Mouse (Mus musculus) cerebellum, postnatal 25 days (tissue): ENCODE data around the gene Oxsm.
A peak's percentile ranks its signal among the peaks of the same experiment; 100 is the strongest.

ENCODE experiments used
- DNase-seq, 2 experiments: peaks; one replicate each; pipeline ENCODE4 v3.0.0; 2021; ENCODE audit warnings: mixed read lengths in 2 of 2

Oxsm gene

GRCm38 (mm10) chr14:16249171-16249874 lies at the start of gene Oxsm, which contains the start of gene Ngly1:
Gene Oxsm (minus strand): TSS chr14:16249808.
Gene Ngly1 (plus strand): TSS chr14:16249280.
- peak; percentile 91 to 95 for DNase-seq

GRCm38 (mm10) chr14:16296816-16297468 lies 47.3 kb upstream of the Oxsm start:
- DNase-seq, result no peak

- DNase-seq, result no peak
These were observed 44.3 kb upstream of the Oxsm start for GRCm38 (mm10) chr14:16293921-16294320.

- DNase-seq, result no peak
These were observed 43.4 kb upstream of the Oxsm start for GRCm38 (mm10) chr14:16293015-16293414.

DNA sequence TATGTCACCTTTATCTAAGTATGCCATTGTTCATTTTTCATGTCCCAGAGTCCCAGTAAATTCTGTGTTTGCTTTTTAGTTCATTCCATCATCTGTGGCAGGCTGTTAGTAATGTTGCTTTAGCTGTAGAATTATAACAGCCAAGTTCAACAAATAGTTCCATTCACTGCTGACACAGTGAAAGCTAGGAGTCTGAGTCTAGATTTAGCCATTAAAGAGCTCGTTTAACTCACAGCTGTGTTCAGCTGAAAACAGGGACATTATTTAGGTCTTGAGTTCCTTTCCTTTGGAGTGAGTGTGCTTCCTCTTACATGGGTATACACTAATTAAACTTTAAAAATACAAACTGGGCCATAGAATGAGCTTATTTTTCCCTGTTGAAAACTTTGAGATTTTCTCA lies 42.8 kb upstream of the Oxsm start:
- DNase-seq, result no peak

DNA sequence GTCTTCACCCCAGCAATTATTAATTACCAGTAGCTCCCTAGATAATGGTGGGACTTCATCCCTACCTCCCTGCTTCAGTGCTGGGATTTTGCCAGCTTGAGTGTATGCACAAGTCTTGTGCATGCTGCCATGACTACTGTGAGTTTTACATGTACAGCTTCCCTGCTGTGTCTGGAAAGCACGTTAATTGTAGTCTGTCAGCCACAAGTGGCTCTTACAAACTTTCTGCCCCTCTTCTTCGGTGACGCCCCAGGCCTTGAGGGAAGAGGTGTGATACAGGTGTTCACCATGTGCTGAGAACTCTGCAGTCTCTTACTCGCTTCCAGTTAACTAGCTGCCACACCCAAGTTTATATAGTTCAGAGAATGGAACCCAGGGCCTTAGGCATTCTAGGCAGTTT lies 34.4 kb upstream of the Oxsm start:
- DNase-seq, result no peak

- DNase-seq, result no peak
These were observed 29.6 kb upstream of the Oxsm start for GRCm38 (mm10) chr14:16279196-16279595.

DNA sequence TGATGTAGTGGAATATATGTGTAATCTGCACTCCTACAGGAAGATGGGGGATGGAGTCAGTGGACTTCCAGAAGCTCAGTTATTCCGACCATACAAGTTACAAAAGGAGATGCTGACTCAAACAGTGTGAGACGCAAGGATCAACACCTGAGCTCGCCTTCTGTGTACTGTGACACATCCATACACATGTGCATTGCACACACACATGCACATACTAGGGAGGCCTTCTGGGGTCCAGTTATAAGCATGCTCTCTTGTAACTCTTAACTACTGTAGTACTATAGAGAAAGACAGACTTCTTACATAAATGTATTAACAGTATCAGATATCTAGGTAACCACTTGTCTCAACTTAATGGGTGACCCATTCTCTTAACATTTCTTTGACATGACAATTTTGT lies 24.1 kb upstream of the Oxsm start:
- no peak for DNase-seq

DNA sequence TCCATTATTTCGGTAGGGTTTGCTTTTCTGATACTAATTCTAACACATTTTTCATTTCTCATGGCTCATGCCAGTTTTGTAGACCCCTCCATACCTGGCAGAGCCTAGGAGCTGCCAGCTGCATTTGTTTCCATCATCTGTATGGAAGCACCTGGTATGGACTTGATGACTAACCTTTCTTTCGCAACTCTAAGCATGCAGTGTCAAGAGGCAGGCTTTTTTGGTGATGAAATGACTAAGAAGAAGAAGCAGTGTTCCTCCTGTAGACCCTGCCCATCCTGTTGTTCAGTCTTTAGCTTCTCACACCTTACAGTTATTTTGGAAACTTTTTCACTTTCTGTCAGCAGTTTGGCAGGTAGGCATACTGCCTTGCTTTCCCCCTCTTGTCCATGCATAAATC lies 20.2 kb upstream of the Oxsm start:
- DNase-seq, result no peak

- no peak for DNase-seq
These were observed 17.4 kb upstream of the Oxsm start for GRCm38 (mm10) chr14:16267028-16267427.

- DNase-seq, result no peak
These were observed 12.3 kb upstream of the Oxsm start for GRCm38 (mm10) chr14:16261869-16262268.

DNA sequence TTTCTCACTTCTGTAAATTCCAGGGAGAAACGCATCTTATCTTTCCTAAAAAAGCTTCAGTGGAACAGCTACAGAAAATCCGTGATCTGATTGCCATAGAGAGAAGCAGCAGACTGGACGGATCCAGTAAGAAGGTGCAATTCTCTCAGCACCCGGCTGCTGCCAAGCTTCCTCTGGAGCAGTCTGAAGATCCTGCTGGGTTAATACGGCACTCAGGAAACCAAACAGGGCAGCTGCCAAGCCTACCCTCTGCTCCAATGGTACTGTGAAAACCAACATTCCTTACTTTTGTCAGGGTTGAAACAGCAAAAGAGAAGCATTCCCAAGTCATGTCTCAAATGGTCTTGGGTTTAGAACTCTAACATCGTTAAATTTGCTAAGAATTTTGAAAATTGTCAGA lies 10.9 kb upstream of the Oxsm start:
- peak; percentile 77 to 83 for DNase-seq

DNA sequence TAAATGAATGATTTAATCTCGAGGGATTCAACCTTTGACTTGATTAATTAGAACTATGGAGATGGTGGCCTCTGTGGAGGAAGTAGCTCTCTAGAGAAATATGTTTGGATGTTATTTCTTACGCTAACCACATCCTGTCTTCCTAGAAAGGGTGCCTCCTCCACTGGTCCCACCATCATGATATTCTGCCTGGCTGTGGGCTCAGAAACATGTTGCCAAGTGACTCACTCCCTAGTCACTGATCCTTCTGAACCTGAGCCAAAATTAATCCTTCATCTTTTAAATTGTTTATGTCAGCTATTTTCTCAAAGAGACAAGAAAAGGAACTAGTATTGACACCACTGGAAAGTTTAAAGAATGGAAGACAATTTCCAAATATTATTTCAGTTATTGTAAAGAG lies 6.6 kb upstream of the Oxsm start:
- DNase-seq, result no peak

GRCm38 (mm10) chr14:16255745-16256144 lies 6.1 kb upstream of the Oxsm start:
- no peak for DNase-seq

GRCm38 (mm10) chr14:16250099-16250498 lies 491 bp upstream of the Oxsm start:
- no peak for DNase-seq

GRCm38 (mm10) chr14:16248603-16249157 lies 928 bp downstream of the Oxsm start:
- DNase-seq, result no peak

DNA sequence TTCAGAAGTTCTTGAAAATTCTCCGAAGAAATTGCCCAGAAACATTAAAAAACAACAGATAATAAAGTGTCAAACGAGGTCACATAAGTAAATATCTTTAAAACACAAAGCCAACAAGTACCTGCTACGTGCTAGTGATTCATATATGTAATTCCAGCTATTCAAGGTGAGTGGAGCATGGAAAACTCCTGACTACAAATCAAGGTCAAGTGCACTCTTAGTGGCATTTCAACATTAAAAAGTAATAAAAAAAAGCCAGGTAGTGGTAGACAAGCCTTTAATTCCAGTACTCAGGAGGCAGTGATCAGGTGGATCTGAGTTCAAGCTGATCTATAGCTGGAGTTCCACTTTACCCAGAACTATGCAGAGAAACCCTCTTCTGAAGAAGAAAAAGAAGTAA lies 1.5 kb downstream of the Oxsm start:
- DNase-seq, result no peak

DNA sequence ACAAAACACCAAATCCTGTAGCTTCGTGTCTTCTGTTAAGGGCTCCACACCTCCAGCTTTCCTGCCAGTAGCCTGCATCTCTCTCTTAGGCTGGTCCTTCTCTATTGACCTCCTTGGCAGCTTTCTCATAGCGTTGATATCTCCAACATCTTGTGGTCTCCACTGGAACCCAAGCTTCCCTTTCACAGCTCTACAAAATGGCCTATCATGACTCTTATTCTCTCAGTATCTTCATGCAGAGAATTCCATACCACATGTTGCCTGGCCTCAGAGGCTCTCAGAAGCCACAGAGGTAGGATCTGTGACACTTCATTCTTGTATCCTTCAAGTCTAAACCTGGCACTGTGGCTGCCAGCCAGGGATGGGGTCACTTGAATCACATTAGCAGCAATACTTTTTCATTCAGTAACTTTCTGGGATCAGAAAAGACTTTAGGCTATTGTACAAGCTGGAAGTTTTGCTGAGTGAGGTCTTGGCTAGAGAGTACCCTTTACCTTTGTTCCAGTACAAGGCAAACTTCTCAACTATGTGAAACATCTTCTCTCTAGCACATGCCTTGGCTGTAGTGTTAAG lies 3.2 kb downstream of the Oxsm start:
- DNase-seq, result no peak

DNA sequence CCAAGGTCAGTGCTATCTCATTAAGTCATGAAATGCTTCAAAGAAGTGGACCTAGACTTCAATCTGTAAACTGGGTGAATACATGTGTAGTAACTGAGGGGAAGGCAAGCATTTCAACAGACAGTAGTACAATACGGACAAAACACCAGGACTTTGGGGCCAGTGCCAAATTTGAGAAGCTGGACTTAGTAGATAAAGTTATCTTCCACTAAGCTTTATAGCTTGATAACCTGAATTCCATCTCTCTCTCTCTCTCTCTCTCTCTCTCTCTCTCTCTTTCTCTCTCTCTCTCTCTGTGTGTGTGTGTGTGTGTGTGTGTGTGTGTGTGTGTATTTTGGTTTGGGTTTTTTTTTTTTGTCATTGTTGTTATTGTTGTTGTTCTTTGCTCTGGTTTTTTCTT lies 4.5 kb downstream of the Oxsm start:
- no peak for DNase-seq

GRCm38 (mm10) chr14:16244370-16244769 lies 5.2 kb downstream of the Oxsm start:
- DNase-seq, result no peak

DNA sequence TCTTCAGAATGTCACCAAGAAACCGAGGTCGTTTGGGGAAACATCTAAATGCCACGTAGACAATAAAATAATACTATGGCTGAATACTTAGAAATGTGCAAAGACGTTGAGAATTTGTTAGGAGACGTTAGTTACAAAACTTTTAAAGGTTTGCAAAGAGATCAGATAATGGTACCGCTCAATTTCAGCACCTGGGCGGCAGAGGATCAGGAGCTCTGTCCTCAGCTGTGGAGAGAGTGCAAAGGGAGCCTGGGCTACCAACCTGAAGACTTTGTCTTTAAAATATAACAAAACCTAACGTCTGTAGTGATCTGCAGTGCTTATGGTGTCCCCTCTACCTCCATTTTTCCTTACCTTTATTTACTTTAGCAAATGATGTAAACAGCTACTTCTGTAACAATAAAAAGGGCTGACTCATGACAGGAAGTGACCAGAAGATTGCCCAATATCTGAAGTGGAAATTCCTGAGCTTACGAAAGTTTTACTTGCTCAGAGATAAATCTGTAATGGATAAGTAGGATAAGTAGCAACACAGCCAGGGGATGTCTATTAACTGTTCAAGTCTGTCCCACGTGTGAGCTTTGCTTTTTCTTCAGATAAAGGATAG lies 5.9 kb downstream of the Oxsm start:
- peak; percentile 22 to 39 for DNase-seq

GRCm38 (mm10) chr14:16242947-16243602 lies 6.5 kb downstream of the Oxsm start:
- peak; percentile 94 to 95 for DNase-seq
